Mouse (Mus musculus): ENCODE results near the gene Ttc24. TPM values are rescaled to one million over a fixed set of nuclear protein-coding genes. Genes with fewer than 3 reads are reported as not detected.

Gene Ttc24
- polyA plus RNA-seq, 1 experiment from 2014 or later, result not detected

- 2% methylated on average over 5 of the region's 5 CpGs for WGBS
- Histone ChIP-seq H3K27ac (ENCODE audit: low read depth, low read length) (no peak overlapping the region), H3K27me3 (replicated peaks; ENCODE audit: control insufficient read depth, insufficient read depth, low read length) (no peaks in the 10 kb centered on the region), H3K36me3 (ENCODE audit: control insufficient read depth, insufficient read depth, low read length) (no peaks in the 10 kb centered on the region), H3K9ac (ENCODE audit: low read length) (no peak overlapping the region), H3K9me3 (replicated peaks; ENCODE audit: control insufficient read depth, low read length) (no peaks in the 10 kb centered on the region), H3K4me2 (ENCODE audit: low read length) (no peak overlapping the region), H3K4me3 (ENCODE audit: low read depth, low read length) (no peak overlapping the region), H3K4me1 (ENCODE audit: control insufficient read depth, insufficient read depth, low read length) (no peaks in the 10 kb centered on the region)
- DNase-seq (ENCODE audit: low spot score) (peak; percentile 87), ATAC-seq (peak; percentile 80)
Observed at GRCm38 (mm10) chr3:88071783-88072182, 6.3 kb downstream of the Ttc24 start.

- DNase-seq (ENCODE audit: low spot score) (peak; percentile 49), ATAC-seq (no peak)
- Histone ChIP-seq H3K27me3 (replicated peaks; ENCODE audit: control insufficient read depth, insufficient read depth, low read length) (no peaks in the 10 kb centered on the region), H3K9ac (ENCODE audit: low read length) (no peak overlapping the region), H3K4me2 (ENCODE audit: low read length) (no peak overlapping the region), H3K27ac (ENCODE audit: low read depth, low read length) (no peak overlapping the region), H3K4me3 (ENCODE audit: low read depth, low read length) (no peak overlapping the region), H3K4me1 (ENCODE audit: control insufficient read depth, insufficient read depth, low read length) (no peaks in the 10 kb centered on the region), H3K36me3 (ENCODE audit: control insufficient read depth, insufficient read depth, low read length) (no peaks in the 10 kb centered on the region), H3K9me3 (replicated peaks; ENCODE audit: control insufficient read depth, low read length) (no peaks in the 10 kb centered on the region)
- WGBS, result 13% methylated on average over 2 of the region's 2 CpGs
Observed at GRCm38 (mm10) chr3:88068386-88068785, 9.7 kb downstream of the Ttc24 start.

DNA sequence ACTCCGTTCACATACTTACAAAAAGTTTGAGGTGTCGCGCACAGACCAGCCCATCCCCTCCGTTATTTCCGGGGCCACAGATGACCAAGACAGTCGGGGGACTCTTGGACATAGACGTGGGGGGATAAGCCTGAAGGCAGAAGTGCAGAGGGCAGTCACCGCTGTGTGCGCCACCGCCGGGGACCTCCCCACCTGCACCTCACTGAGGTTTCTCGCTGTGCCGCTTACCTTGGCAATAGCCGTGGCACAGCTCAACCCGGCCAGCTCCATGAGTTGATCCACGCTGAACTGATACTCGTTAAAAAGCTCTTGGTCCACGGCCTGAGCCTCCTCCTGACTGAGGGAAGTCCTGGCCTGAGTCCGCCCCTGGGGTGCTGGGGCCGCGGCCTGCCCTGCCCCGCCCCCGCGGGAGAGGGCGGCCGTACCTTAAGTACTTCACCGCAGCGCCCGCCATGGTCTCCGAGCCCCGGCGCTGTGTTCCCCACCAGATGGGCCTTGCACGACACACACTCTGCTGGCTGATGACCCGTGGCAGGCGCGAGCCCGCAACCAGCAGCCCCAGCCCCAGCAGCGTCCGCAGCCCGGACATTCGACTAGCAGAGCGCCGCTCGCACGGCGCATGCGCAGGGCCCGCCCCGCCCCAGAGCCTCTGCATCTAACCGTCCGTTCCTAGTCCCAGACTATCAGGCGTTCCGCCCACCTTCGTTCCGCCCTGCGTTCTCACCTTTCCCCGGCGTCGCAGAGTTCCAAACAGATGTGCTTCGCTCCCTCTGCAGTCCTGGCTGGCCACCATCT lies 20.0 kb downstream of the Ttc24 start, which contains the start of gene Naxe:
TSS of gene Naxe (minus strand) at position 594 of the 795 bp plus-strand sequence.
- DNase-seq (ENCODE audit: low spot score) (peak; percentile 93), ATAC-seq (peak; percentile 97)
- Histone ChIP-seq H3K27me3 (replicated peaks; ENCODE audit: control insufficient read depth, insufficient read depth, low read length) (no peaks in the 10 kb centered on the region), H3K9ac (ENCODE audit: low read length) (peak within 1 kb of the TSS; percentile 92), H3K27ac (ENCODE audit: low read depth, low read length) (peak within 1 kb of the TSS; percentile 6; the same call in 1 of the 2 replicates), H3K36me3 (ENCODE audit: control insufficient read depth, insufficient read depth, low read length) (peaks cover 29% of the 10 kb centered on the region), H3K4me2 (ENCODE audit: low read length) (peak within 1 kb of the TSS; percentile 96), H3K9me3 (replicated peaks; ENCODE audit: control insufficient read depth, low read length) (no peaks in the 10 kb centered on the region), H3K4me1 (ENCODE audit: control insufficient read depth, insufficient read depth, low read length) (peaks cover 7% of the 10 kb centered on the region; the same call in 1 of the 2 replicates), H3K4me3 (ENCODE audit: low read depth, low read length) (peak within 1 kb of the TSS; percentile 96)
- WGBS, result 1% methylated on average over 60 of the region's 60 CpGs

DNA sequence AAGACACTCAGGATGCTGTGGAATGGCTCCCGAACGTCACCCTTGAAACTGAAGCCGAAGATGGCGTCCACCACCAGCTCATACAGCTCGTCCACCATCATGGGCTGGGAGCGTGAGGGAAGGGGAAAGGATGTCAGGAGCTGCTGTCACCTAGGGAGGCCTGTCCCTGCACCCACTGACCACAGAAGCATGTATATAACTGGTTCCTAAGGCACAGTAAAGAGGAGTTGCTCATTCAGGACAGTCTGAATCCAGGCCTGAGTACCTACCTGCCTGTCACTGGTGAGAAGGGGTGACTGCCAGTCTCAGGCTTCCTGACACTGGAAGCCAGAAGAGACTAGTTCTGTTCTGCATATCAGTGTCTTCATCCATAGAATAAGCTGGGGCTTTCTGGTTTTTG lies 21.1 kb downstream of the Ttc24 start:
- Histone ChIP-seq H3K9me3 (replicated peaks; ENCODE audit: control insufficient read depth, low read length) (no peaks in the 10 kb centered on the region), H3K4me3 (ENCODE audit: low read depth, low read length) (no peak overlapping the region; the same call in 1 of the 2 replicates), H3K9ac (ENCODE audit: low read length) (no peak overlapping the region; the same call in 1 of the 2 replicates), H3K27me3 (replicated peaks; ENCODE audit: control insufficient read depth, insufficient read depth, low read length) (no peaks in the 10 kb centered on the region), H3K36me3 (ENCODE audit: control insufficient read depth, insufficient read depth, low read length) (peaks cover 37% of the 10 kb centered on the region), H3K4me2 (ENCODE audit: low read length) (peak overlapping the region; percentile 96), H3K27ac (ENCODE audit: low read depth, low read length) (no peak overlapping the region), H3K4me1 (ENCODE audit: control insufficient read depth, insufficient read depth, low read length) (peaks cover 7% of the 10 kb centered on the region; the same call in 1 of the 2 replicates)
- ATAC-seq (no peak), DNase-seq (ENCODE audit: low spot score) (no peak)
- 96% methylated on average over 6 of the region's 6 CpGs for WGBS

- WGBS, result 95% methylated on average over 3 of the region's 3 CpGs
- Histone ChIP-seq H3K36me3 (ENCODE audit: control insufficient read depth, insufficient read depth, low read length) (peaks cover 40% of the 10 kb centered on the region), H3K9ac (ENCODE audit: low read length) (no peak overlapping the region), H3K4me3 (ENCODE audit: low read depth, low read length) (no peak overlapping the region), H3K4me2 (ENCODE audit: low read length) (no peak overlapping the region), H3K27ac (ENCODE audit: low read depth, low read length) (no peak overlapping the region), H3K9me3 (replicated peaks; ENCODE audit: control insufficient read depth, low read length) (no peaks in the 10 kb centered on the region), H3K27me3 (replicated peaks; ENCODE audit: control insufficient read depth, insufficient read depth, low read length) (no peaks in the 10 kb centered on the region), H3K4me1 (ENCODE audit: control insufficient read depth, insufficient read depth, low read length) (no peaks in the 10 kb centered on the region)
- DNase-seq (ENCODE audit: low spot score), result no peak
- no peak for ATAC-seq
Observed at GRCm38 (mm10) chr3:88049532-88049931, 28.6 kb downstream of the Ttc24 start.

DNA sequence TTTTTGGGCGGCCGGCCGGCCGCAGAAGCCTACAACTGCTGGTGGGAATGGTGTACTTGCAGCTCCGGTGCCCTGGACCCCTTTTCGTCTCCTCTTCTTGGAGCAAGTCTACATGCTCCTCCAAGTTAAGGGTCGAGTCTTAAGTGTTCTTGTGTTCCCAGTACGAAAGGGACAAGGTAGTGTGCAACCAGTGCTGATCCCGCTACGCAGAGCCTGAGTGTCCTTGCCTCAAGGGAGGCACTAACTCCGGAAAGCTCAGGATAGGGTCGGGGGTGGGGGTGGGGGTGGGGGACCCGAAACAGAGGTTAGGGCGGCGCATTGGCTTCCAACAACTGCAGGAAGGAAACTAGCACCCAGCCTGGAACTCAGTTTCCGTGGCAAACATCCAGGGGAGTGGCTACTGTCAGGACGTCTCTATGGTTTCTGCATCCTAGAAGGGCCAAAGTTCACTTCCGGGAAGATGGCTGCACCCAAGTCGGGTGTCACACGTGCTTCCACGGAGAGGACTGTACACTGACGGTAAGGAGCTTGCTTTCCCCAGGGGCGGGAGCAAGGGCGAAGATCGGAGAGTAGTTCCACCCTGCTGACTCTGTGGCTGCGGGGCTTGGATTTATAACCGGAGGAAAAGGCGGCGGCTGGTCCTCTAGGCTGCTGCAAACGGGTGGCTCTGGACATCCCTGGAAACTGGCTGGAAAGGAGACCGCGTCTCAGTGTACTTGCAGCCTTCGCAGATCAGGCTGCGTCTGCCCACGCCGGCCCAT lies 35.3 kb downstream of the Ttc24 start, which contains the start of gene Gpatch4:
TSS of gene Gpatch4 (plus strand) at position 448 of the 761 bp plus-strand sequence.
- Histone ChIP-seq H3K4me2 (ENCODE audit: low read length) (peak within 1 kb of the TSS; percentile 81), H3K27me3 (replicated peaks; ENCODE audit: control insufficient read depth, insufficient read depth, low read length) (0 out of 2 replicates have a peak, but pooled peaks cover 5% of the 10 kb centered on the region), H3K4me3 (ENCODE audit: low read depth, low read length) (peak within 1 kb of the TSS; percentile 58), H3K9ac (ENCODE audit: low read length) (peak within 1 kb of the TSS; percentile 63), H3K27ac (ENCODE audit: low read depth, low read length) (no peak within 1 kb of the TSS), H3K36me3 (ENCODE audit: control insufficient read depth, insufficient read depth, low read length) (no peaks in the 10 kb centered on the region), H3K9me3 (replicated peaks; ENCODE audit: control insufficient read depth, low read length) (no peaks in the 10 kb centered on the region), H3K4me1 (ENCODE audit: control insufficient read depth, insufficient read depth, low read length) (0 out of 2 replicates have a peak, but pooled peaks cover 5% of the 10 kb centered on the region)
- DNase-seq (ENCODE audit: low spot score), result peak; percentile 99
- 9% methylated on average over 36 of the region's 36 CpGs for WGBS
- peak; percentile 97 for ATAC-seq

DNA sequence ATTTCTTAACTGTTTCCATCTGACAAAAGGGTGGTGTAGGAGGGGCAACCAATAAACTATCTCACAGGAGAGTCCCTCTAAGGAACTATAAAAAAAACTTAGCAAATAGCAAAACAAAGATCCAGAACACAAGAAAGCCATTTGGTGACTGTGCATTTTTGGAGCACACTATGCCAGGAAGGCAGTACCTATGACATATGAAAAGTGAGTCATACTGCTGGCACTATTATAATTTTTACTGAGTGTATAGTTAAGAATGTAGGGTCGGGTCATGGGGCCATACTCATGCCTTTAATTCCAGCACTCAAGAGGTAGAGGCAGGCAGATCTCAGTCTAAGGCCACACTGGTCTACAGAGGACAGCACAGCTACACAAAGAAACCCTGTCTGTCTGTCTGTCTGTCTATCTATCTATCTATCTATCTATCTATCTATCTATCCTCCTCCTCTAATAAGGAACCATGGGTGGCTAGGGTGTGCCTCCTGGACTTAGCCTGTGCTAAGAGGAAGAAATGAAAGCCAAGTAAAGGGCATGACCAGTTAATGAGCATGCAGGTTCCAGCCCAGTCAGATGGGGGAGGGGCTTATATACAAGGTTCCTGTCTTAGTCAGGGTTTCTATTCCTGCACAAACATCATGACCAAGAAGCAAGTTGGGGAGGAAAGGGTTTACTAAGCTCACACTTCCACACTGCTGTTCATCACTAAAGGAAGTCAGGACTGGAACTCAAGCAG lies 42.4 kb downstream of the Ttc24 start:
- Histone ChIP-seq H3K4me3 (ENCODE audit: low read depth, low read length) (no peak overlapping the region), H3K27me3 (replicated peaks; ENCODE audit: control insufficient read depth, insufficient read depth, low read length) (peaks cover 6% of the 10 kb centered on the region; the same call in 1 of the 2 replicates), H3K4me2 (ENCODE audit: low read length) (no peak overlapping the region), H3K9ac (ENCODE audit: low read length) (no peak overlapping the region), H3K4me1 (ENCODE audit: control insufficient read depth, insufficient read depth, low read length) (no peaks in the 10 kb centered on the region), H3K9me3 (replicated peaks; ENCODE audit: control insufficient read depth, low read length) (no peaks in the 10 kb centered on the region), H3K36me3 (ENCODE audit: control insufficient read depth, insufficient read depth, low read length) (no peaks in the 10 kb centered on the region), H3K27ac (ENCODE audit: low read depth, low read length) (no peak overlapping the region)
- 56% methylated on average over 1 of the region's 1 CpGs for WGBS
- ATAC-seq (no peak), DNase-seq (ENCODE audit: low spot score) (no peak)

- H3K4me2 ChIP-seq (ENCODE audit: low read length), result no peak overlapping the region
- H3K4me1 ChIP-seq (ENCODE audit: control insufficient read depth, insufficient read depth, low read length), result no peaks in the 10 kb centered on the region
- H3K36me3 ChIP-seq (ENCODE audit: control insufficient read depth, insufficient read depth, low read length), result no peaks in the 10 kb centered on the region
- H3K27me3 ChIP-seq (replicated peaks; ENCODE audit: control insufficient read depth, insufficient read depth, low read length), result peaks cover 11% of the 10 kb centered on the region; the same call in 1 of the 2 replicates
- no peak for ATAC-seq
- H3K27ac ChIP-seq (ENCODE audit: low read depth, low read length), result no peak overlapping the region
- 71% methylated on average over 5 of the region's 5 CpGs for WGBS
- no peak overlapping the region for H3K9ac ChIP-seq (ENCODE audit: low read length)
- DNase-seq (ENCODE audit: low spot score), result no peak
- no peak overlapping the region for H3K4me3 ChIP-seq (ENCODE audit: low read depth, low read length)
- H3K9me3 ChIP-seq (replicated peaks; ENCODE audit: control insufficient read depth, low read length), result no peaks in the 10 kb centered on the region
Observed at GRCm38 (mm10) chr3:88033506-88033905, 44.6 kb downstream of the Ttc24 start.

Measured in forebrain, embryonic 14.5 days (tissue).